Mouse (Mus musculus) heart, adult 2 months (tissue): Measurements from ENCODE around the gene Mapkbp1.

Experiments
- CTCF ChIP-seq: fragments of 200-600 bp; IDR thresholded peaks from 2 replicates; pipeline ENCODE4 v1.8.1; 2022; ENCODE audit warnings: antibody characterized with exemption, mild to moderate bottlenecking, moderate library complexity
- POLR2A ChIP-seq: fragments of 200-500 bp; IDR thresholded peaks from 2 replicates; pipeline ENCODE4 v1.6.1; 2011; ENCODE audit warnings: mild to moderate bottlenecking, low read depth, low read length, control low read depth; ENCODE audit not compliant: insufficient read depth

- TF ChIP-seq CTCF (peak; percentile 75), POLR2A (no peak)
Observed at GRCm38 (mm10) chr2:120049632-120050274, 77.3 kb downstream of the Mapkbp1 start.
